Mouse (Mus musculus): ENCODE measurements around the gene Rcvrn.

GRCm38 (mm10) chr11:67654514-67654913 lies 40.6 kb upstream of the Rcvrn start:
- TF ChIP-seq GATA1 (IDR thresholded peaks at IDR 0.05; ENCODE audit: borderline replicate concordance, low read length) (no peak), FLI1 (IDR thresholded peaks at IDR 0.05; ENCODE audit: low read length) (no peak)

Data from megakaryocyte, embryonic 14.5 days (primary cell).